Mouse (Mus musculus) limb, embryonic 11.5 days (tissue): ENCODE data around the gene Pole2. TPM values are rescaled to one million over a fixed set of nuclear protein-coding genes. Genes with fewer than 3 reads are reported as not detected.
A peak's percentile ranks its signal among the peaks of the same experiment; 100 is the strongest.

ENCODE experiments used
- ATAC-seq: fragments of 200-750 bp; cut with Nextera tagmentation; 2 replicates; pipeline ENCODE4 v1.8.0; 2017; ENCODE audit warnings: low read depth; ENCODE audit not compliant: insufficient number of reproducible peaks, low FRiP score, low TSS enrichment
- DNase-seq: peaks from one replicate; pipeline ENCODE4 v3.0.0-alpha.2; 2015; ENCODE audit warnings: low spot score
- H3K27ac ChIP-seq: fragments of 300-500 bp; sonication (generic); replicated peaks from 2 replicates; pipeline ENCODE4 v1.5.1; 2014; ENCODE audit warnings: low read depth, mild to moderate bottlenecking, low read length
- H3K27me3 ChIP-seq: fragments of 300-500 bp; sonication (generic); 2 replicates; pipeline ENCODE4 v1.6.1; 2014; ENCODE audit warnings: mild to moderate bottlenecking, low read length, mixed read lengths; ENCODE audit not compliant: control insufficient read depth, insufficient read depth
- H3K36me3 ChIP-seq: fragments of 300-500 bp; sonication (generic); 2 replicates; pipeline ENCODE4 v1.6.1; 2014; ENCODE audit warnings: mild to moderate bottlenecking, low read length, moderate library complexity, mixed read lengths; ENCODE audit not compliant: control insufficient read depth, insufficient read depth
- H3K4me1 ChIP-seq: fragments of 300-500 bp; sonication (generic); 2 replicates; pipeline ENCODE4 v1.6.1; 2014; ENCODE audit warnings: low read length, mixed read lengths; ENCODE audit not compliant: control insufficient read depth, insufficient read depth
- H3K4me2 ChIP-seq: fragments of 300-500 bp; sonication (generic); 2 replicates; pipeline ENCODE4 v1.6.1; 2014; ENCODE audit warnings: low read depth, mild to moderate bottlenecking, moderate library complexity; ENCODE audit not compliant: severe bottlenecking
- H3K4me3 ChIP-seq: fragments of 300-500 bp; sonication (generic); 2 replicates; pipeline ENCODE4 v1.5.1; 2014; ENCODE audit warnings: low read depth, low read length
- H3K9ac ChIP-seq: fragments of 300-500 bp; sonication (generic); 2 replicates; pipeline ENCODE4 v1.6.1; 2014; ENCODE audit warnings: mild to moderate bottlenecking, low read length
- H3K9me3 ChIP-seq: fragments of 300-500 bp; sonication (generic); 2 replicates; pipeline ENCODE4 v1.6.1; 2016; ENCODE audit warnings: low read length; ENCODE audit not compliant: control insufficient read depth
- WGBS: fragments of 180-500 bp; shearing (Covaris S2); extraction: QIAGEN DNeasy Blood & Tissue Kit; methylation state at CpG from one replicate; pipeline ENCODE4 v1.1.7; 2014; 5-methylcytosine and 5-hydroxymethylcytosine counted together
- polyA plus RNA-seq: library from polyadenylated mRNA; unstranded; fragments of >200 nt; fragmentation: Nextera tagmentation; extraction: Ambion mirVana; gene quantifications from 2 replicates; pipeline ENCODE4 v1.2.1, GENCODE M21; 2014

Pole2 gene
- polyA plus RNA-seq, 1 experiment from 2014 or later, result 32.7 TPM

DNA sequence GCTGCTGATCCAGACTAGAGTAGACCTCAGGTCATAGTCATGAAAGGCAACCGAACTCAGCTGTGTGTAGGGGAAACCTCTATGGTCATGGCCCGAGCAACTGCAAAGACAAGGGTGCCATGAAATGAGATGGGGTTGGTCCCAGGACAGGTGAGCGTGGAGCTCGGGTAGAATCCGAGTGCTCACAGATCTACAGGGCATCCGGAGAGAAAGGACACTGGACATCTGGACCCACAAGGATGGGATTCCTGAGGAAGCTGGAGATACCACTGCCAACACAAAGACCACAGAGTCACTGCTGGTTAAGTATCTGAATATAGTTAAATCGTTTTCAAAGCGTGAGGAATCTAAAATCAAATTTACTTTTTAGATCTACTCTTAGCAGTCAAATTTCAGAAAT lies 20.6 kb downstream of the Pole2 start:
- 92% methylated on average over 8 of the region's 8 CpGs for WGBS
- Histone ChIP-seq H3K4me3 (no peak overlapping the region), H3K27me3 (no peaks in the 10 kb centered on the region), H3K4me2 (no peak overlapping the region), H3K4me1 (no peaks in the 10 kb centered on the region), H3K36me3 (peaks cover 14% of the 10 kb centered on the region), H3K9ac (no peak overlapping the region), H3K9me3 (no peaks in the 10 kb centered on the region), H3K27ac (no peak overlapping the region)
- ATAC-seq, result no peak
- DNase-seq, result no peak

DNA sequence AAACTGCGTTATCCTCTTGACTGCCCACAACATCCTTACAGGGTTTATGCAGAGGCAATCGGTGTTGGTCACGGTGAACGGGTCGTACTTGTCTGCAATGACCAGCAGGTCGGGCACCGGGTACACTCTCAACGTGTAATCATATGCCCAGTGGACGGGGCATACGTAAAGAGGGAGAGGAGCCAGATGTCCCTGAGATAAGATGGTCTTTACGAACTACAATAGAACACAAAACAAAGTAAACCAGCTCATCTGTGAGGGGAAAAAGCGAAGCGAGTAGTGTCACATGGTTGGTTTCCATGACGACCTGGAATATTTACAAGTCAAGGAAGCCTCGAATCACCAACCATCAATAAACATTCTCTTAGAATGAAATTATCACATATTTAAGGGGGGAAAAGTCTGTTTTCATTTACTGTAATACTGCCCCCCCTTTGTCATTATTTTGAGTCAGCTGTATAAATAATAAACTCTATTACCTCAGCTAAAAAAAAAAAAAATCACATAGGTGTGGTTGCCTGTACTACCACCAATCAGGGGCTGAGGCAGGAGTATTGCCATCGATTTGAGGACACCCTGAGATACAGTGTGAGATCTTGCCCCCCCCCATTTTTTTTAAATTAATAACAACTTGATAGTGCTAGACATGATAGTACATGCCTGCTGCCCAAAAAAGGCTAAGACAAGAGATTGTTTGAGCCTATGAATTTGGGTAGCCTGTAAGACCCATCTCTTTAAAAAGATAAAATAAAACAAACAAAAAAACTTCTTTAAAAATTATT lies 23.8 kb downstream of the Pole2 start, which contains the start of gene Gm49384:
Gene Gm49384, minus strand, starts transcription at position 216 of the 782 bp plus-strand sequence.
- DNase-seq (no peak), ATAC-seq (no peak)
- Histone ChIP-seq H3K4me1 (no peaks in the 10 kb centered on the region), H3K9ac (no peak within 1 kb of the TSS), H3K36me3 (peaks cover 14% of the 10 kb centered on the region; the same call in 1 of the 2 replicates), H3K27me3 (no peaks in the 10 kb centered on the region), H3K27ac (no peak within 1 kb of the TSS), H3K4me3 (no peak within 1 kb of the TSS), H3K9me3 (no peaks in the 10 kb centered on the region), H3K4me2 (no peak within 1 kb of the TSS)
- 91% methylated on average over 16 of the region's 16 CpGs for WGBS

DNA sequence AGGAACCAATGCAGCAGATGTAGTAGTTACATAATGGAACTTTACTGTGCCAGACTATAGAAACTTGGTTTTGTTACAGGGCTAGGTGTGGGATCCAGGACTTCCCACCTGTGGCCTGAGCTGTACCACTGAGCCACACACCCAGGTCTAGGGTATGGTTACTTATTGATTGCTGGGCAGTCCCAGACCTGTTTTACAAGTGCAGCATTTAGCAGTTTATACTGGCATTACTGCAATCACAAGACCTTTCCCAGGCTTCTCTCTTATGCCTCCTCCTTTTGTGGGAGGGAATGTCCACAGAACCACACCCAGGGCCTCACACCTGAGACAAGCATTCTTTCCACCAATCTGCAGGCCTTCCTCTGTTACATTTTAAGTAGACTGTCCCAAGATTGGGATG lies 29.0 kb downstream of the Pole2 start:
- Histone ChIP-seq H3K27me3 (no peaks in the 10 kb centered on the region), H3K27ac (no peak overlapping the region), H3K4me1 (peaks cover 4% of the 10 kb centered on the region; the same call in 1 of the 2 replicates), H3K9me3 (no peaks in the 10 kb centered on the region), H3K4me2 (no peak overlapping the region), H3K4me3 (no peak overlapping the region; the same call in 1 of the 2 replicates), H3K9ac (no peak overlapping the region), H3K36me3 (peaks cover 7% of the 10 kb centered on the region; the same call in 1 of the 2 replicates)
- DNase-seq, result no peak
- no peak for ATAC-seq

GRCm38 (mm10) chr12:69198164-69198535 lies 29.8 kb downstream of the Pole2 start, which contains the start of gene Dnaaf2:
Gene Dnaaf2, minus strand, starts transcription at chr12:69198429.
- peak; percentile 18 for ATAC-seq
- WGBS, result under 1% methylated on average over 18 of the region's 18 CpGs

GRCm38 (mm10) chr12:69197378-69198163 lies 30.4 kb downstream of the Pole2 start:
- ATAC-seq, result peak; percentile 78
- peaks cover 4% of the 10 kb centered on the region; the same call in 1 of the 2 replicates for H3K4me1 ChIP-seq
- peak overlapping the region; percentile 94 for H3K4me2 ChIP-seq

More at GRCm38 (mm10) chr12:69198164-69198535, 29.8 kb downstream of the Pole2 start, which contains the start of gene Dnaaf2:
- Histone ChIP-seq H3K9me3 (no peaks in the 10 kb centered on the region), H3K36me3 (peaks cover 5% of the 10 kb centered on the region; the same call in 1 of the 2 replicates), H3K27me3 (no peaks in the 10 kb centered on the region), H3K4me1 (peaks cover 4% of the 10 kb centered on the region; the same call in 1 of the 2 replicates), H3K4me2 (peak within 1 kb of the TSS; percentile 94), H3K9ac (peak within 1 kb of the TSS; percentile 90), H3K4me3 (peak within 1 kb of the TSS; percentile 98), H3K27ac (peak within 1 kb of the TSS; percentile 78)
- peak; percentile 87 for DNase-seq

DNA sequence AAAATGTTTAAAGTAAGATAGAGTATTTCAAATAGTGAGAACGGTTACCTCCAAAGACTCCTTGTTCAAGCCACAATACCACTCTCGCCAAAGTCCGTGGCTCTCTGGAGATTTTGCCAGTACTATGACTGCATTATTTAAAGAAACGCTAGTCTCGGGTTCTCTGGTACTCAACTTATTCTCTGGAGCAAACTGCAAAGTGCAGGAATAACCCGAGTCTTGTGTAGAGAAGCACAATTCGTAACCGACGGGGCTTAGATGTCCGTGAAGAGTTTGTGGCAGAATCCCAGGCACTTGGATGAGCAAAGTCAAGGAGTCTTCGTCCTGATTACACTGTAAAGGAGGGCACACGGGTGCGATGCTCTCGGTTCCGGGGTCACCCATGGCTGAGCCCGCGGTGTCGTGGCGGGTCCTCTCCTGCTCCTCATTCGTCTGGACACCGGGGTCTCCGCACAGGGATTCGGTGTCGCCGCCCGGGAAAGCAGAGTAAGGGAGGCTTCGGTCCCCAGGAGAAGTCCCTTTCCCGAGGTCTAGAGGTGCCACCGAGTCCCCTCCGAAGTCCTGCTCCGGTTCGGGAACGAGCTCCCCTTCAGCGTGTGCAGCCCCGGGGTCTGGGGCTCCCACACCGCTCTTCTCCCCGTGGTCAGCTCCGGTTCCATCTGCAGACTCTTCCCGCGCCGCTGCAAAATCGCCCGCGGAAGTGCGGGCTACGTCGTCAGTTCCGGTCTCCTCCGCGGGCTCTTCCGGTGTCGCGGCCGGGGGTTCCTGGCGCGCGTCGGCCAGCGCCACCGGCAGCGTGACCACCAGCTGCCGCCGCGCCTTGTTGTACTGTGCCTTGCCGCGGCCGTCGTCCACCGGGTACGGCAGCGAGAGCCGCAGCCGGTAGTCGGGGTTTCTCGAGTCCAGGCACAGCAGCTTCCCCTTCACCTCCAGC lies 31.3 kb downstream of the Pole2 start, which contains the start of gene Gm49383:
Gene Gm49383, minus strand, starts transcription at position 661 of the 934 bp plus-strand sequence.
- Histone ChIP-seq H3K36me3 (no peaks in the 10 kb centered on the region), H3K4me2 (peak within 1 kb of the TSS; percentile 94), H3K27ac (peak within 1 kb of the TSS; percentile 78), H3K27me3 (no peaks in the 10 kb centered on the region), H3K9ac (peak within 1 kb of the TSS; percentile 90), H3K4me3 (peak within 1 kb of the TSS; percentile 98), H3K4me1 (peaks cover 4% of the 10 kb centered on the region; the same call in 1 of the 2 replicates), H3K9me3 (no peaks in the 10 kb centered on the region)
- ATAC-seq (peak; percentile 71), DNase-seq (peak; percentile 82)
- WGBS, result under 1% methylated on average over 75 of the region's 75 CpGs

More at GRCm38 (mm10) chr12:69197378-69198163, 30.4 kb downstream of the Pole2 start:
- peak overlapping the region; percentile 90 for H3K9ac ChIP-seq
- H3K27ac ChIP-seq, result peak overlapping the region; percentile 78
- WGBS, result 1% methylated on average over 91 of the region's 94 CpGs
- peak overlapping the region; percentile 98 for H3K4me3 ChIP-seq
- no peaks in the 10 kb centered on the region for H3K9me3 ChIP-seq
- H3K27me3 ChIP-seq, result no peaks in the 10 kb centered on the region
- H3K36me3 ChIP-seq, result peaks cover 5% of the 10 kb centered on the region; the same call in 1 of the 2 replicates
- DNase-seq, result peak; percentile 64

DNA sequence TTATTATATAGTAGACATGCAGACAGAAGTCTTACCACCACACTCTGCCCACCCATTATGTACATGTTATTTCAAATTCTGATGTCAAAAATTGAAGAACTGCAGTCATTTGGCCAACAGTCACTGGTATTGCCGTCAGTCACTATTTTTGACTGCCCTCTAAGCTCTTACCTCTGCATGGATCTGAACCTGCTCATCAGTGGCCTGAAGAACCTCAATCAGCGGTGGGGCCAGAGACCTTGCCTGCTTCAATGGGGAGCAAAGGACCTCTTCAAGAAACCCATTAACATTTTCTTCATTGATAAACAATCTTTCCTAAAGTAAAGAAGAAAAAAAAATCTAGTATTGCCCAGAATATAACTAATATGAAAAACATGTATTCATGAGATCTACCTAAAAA lies 35.4 kb downstream of the Pole2 start:
- no peaks in the 10 kb centered on the region for H3K27me3 ChIP-seq
- no peak for ATAC-seq
- H3K4me3 ChIP-seq, result no peak overlapping the region
- H3K36me3 ChIP-seq, result peaks cover 10% of the 10 kb centered on the region
- no peak overlapping the region for H3K9ac ChIP-seq
- 95% methylated on average over 2 of the region's 2 CpGs for WGBS
- H3K27ac ChIP-seq, result no peak overlapping the region
- no peak overlapping the region for H3K4me2 ChIP-seq
- no peak for DNase-seq
- no peaks in the 10 kb centered on the region for H3K9me3 ChIP-seq
- peaks cover 4% of the 10 kb centered on the region; the same call in 1 of the 2 replicates for H3K4me1 ChIP-seq
